Mouse (Mus musculus): ENCODE data around the gene Oaz1.

DNA sequence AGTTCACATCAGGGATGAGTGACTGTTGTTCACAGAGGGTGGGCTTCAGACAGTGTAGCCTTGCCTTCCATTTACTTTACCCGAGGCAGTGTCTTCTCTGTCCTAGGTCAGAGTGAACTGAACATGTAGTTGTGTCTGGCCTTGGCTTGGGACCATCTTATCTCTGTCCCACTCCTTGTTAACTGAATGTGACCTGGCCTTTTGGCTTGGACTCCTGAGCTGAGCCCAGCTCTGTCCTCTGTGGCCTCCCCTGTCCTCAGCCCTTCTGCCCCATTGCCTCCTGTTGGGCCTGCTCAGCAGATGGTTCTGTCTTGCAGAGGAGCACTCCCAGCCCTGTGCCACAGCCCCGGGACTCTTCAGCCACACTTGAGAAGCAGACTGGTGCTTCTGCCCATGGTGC lies 38.9 kb upstream of the Oaz1 start:
- no peak for TF ChIP-seq CTCF (IDR thresholded peaks at IDR 0.05; ENCODE audit: low read depth)
- TF ChIP-seq EP300 (IDR thresholded peaks at IDR 0.05; ENCODE audit: low read depth) = no peak
